Comparison of ENCODE assay signal across 1 mouse cellular context in the genomic region with DNA sequence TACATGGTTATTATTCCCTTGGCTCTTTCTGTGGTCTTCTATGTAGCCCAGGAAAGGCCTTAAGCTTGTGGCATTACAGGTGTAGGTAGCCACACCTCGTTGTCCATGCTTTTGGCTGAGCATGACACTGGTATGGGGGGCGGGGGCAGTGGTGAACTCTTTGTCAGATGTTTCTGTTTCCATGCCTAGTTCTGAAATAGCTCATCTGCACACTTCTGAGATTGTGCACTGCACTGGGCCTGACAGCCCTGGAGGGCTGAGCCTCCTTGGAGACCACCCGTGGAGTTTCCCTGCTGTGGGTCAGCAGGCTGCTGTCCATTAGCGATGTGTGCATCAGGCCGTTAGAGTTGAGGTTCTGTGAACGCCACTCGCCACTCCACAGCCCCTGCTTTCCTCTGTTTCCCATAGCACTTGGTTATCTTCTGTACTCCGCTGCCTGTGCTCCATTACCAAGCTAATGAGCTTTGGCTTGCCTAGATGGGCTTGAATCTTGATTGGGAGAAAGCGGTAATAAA.
TF ChIP-seq lines count a peak whose summit lies in the region.

No protein-coding gene starts in this region.

TF ChIP-seq in ES-E14, 5 proteins besides CTCF, POLR2A, EP300 and RAD21 (continued from another document):
- TF ChIP-seq HCFC1 (IDR thresholded peaks at IDR 0.05; ENCODE audit: borderline replicate concordance, insufficient read depth, low read length): no peak
- TF ChIP-seq CHD2 (IDR thresholded peaks at IDR 0.05; ENCODE audit: low read depth, low read length): no peak
- no peak for TF ChIP-seq MAFK (IDR thresholded peaks at IDR 0.05; ENCODE audit: insufficient read depth, low read depth, low read length)
- no peak for TF ChIP-seq ZNF384 (IDR thresholded peaks at IDR 0.05; ENCODE audit: low read depth, low read length)
